Mouse (Mus musculus) forebrain, embryonic 16.5 days (tissue): ENCODE measurements around the gene Gm10203. TPM values are rescaled to one million over a fixed set of nuclear protein-coding genes. Genes with fewer than 3 reads are reported as not detected.

Experiments used
- ATAC-seq: fragments of 200-750 bp; cut with Nextera tagmentation; 2 replicates; pipeline ENCODE4 v1.8.0; 2017; ENCODE audit warnings: mild to moderate bottlenecking, moderate library complexity
- H3K27ac ChIP-seq: fragments of 300-500 bp; sonication (generic); 2 replicates; pipeline ENCODE4 v1.5.1; 2014; ENCODE audit warnings: low read length, control low read depth
- H3K27me3 ChIP-seq: fragments of 300-500 bp; sonication (generic); replicated peaks from 2 replicates; pipeline ENCODE4 v1.6.1; 2014; ENCODE audit warnings: low read length; ENCODE audit not compliant: control insufficient read depth, insufficient read depth
- H3K36me3 ChIP-seq: fragments of 300-500 bp; sonication (generic); 2 replicates; pipeline ENCODE4 v1.6.1; 2014; ENCODE audit not compliant: control insufficient read depth, insufficient read depth
- H3K4me1 ChIP-seq: fragments of 300-500 bp; sonication (generic); replicated peaks from 2 replicates; pipeline ENCODE4 v1.6.1; 2014; ENCODE audit warnings: low read length; ENCODE audit not compliant: control insufficient read depth, insufficient read depth
- H3K4me2 ChIP-seq: fragments of 300-500 bp; sonication (generic); 2 replicates; pipeline ENCODE4 v1.6.1; 2014; ENCODE audit warnings: mild to moderate bottlenecking, low read length, control low read depth
- H3K4me3 ChIP-seq: fragments of 300-500 bp; sonication (generic); replicated peaks from 2 replicates; pipeline ENCODE4 v1.5.1; 2014; ENCODE audit warnings: mild to moderate bottlenecking, low read length, control low read depth
- H3K9ac ChIP-seq: fragments of 300-500 bp; sonication (generic); replicated peaks from 2 replicates; pipeline ENCODE4 v1.6.1; 2014; ENCODE audit warnings: low read depth, low read length, control low read depth
- H3K9me3 ChIP-seq: fragments of 300-500 bp; sonication (generic); 2 replicates; pipeline ENCODE4 v1.6.1; 2016; ENCODE audit warnings: low read length; ENCODE audit not compliant: control insufficient read depth
- WGBS: fragments of 180-500 bp; shearing (Covaris S2); extraction: QIAGEN DNeasy Blood & Tissue Kit; methylation state at CpG from one replicate; pipeline ENCODE4 v1.1.7; 2014; 5-methylcytosine and 5-hydroxymethylcytosine counted together
- polyA plus RNA-seq: library from polyadenylated mRNA; unstranded; fragments of >200 nt; fragmentation: Nextera tagmentation; extraction: Ambion mirVana; gene quantifications from 2 replicates; pipeline ENCODE4 v1.2.1, GENCODE M21; 2015

The Gm10203 gene
- polyA plus RNA-seq, 1 experiment from 2014 or later = not detected

- H3K4me3 ChIP-seq = no peak overlapping the region
- H3K4me2 ChIP-seq = no peak overlapping the region
- H3K27me3 ChIP-seq = no peaks in the 10 kb centered on the region
- no peaks in the 10 kb centered on the region for H3K36me3 ChIP-seq
- no peak for ATAC-seq
- WGBS = 67% methylated on average over 4 of the region's 4 CpGs
- no peak overlapping the region for H3K9ac ChIP-seq
- no peak overlapping the region for H3K27ac ChIP-seq
- no peaks in the 10 kb centered on the region for H3K4me1 ChIP-seq
- no peaks in the 10 kb centered on the region for H3K9me3 ChIP-seq
These were observed 3.3 kb upstream of the Gm10203 start for GRCm38 (mm10) chr6:149126675-149127074.

- Histone ChIP-seq H3K4me2 (no peak overlapping the region), H3K4me1 (no peaks in the 10 kb centered on the region), H3K4me3 (no peak overlapping the region), H3K36me3 (no peaks in the 10 kb centered on the region), H3K27me3 (no peaks in the 10 kb centered on the region), H3K9ac (no peak overlapping the region), H3K27ac (no peak overlapping the region), H3K9me3 (no peaks in the 10 kb centered on the region)
- 7% methylated on average over 3 of the region's 3 CpGs for WGBS
- ATAC-seq = no peak
These were observed 1.1 kb downstream of the Gm10203 start for GRCm38 (mm10) chr6:149131111-149131510.

- H3K27me3 ChIP-seq = no peaks in the 10 kb centered on the region
- WGBS = 32% methylated on average over 5 of the region's 5 CpGs
- H3K4me2 ChIP-seq = no peak overlapping the region
- H3K4me1 ChIP-seq = no peaks in the 10 kb centered on the region
- no peaks in the 10 kb centered on the region for H3K36me3 ChIP-seq
- H3K4me3 ChIP-seq = no peak overlapping the region
- H3K27ac ChIP-seq = no peak overlapping the region
- H3K9me3 ChIP-seq = no peaks in the 10 kb centered on the region
- ATAC-seq = peak; percentile 70; the same call in 1 of the 2 replicates
- H3K9ac ChIP-seq = no peak overlapping the region
These were observed 2.5 kb downstream of the Gm10203 start for GRCm38 (mm10) chr6:149132311-149133077.

- no peak overlapping the region for H3K4me2 ChIP-seq
- H3K36me3 ChIP-seq = no peaks in the 10 kb centered on the region
- H3K9ac ChIP-seq = no peak overlapping the region
- H3K9me3 ChIP-seq = no peaks in the 10 kb centered on the region
- 11% methylated on average over 5 of the region's 5 CpGs for WGBS
- H3K27ac ChIP-seq = no peak overlapping the region
- no peaks in the 10 kb centered on the region for H3K4me1 ChIP-seq
- no peak overlapping the region for H3K4me3 ChIP-seq
- no peaks in the 10 kb centered on the region for H3K27me3 ChIP-seq
- ATAC-seq = no peak
These were observed 4.6 kb downstream of the Gm10203 start for GRCm38 (mm10) chr6:149134391-149135150.

GRCm38 (mm10) chr6:149135631-149136030 is 5.7 kb downstream of the Gm10203 start:
- Histone ChIP-seq H3K4me2 (no peak overlapping the region), H3K27ac (no peak overlapping the region), H3K27me3 (no peaks in the 10 kb centered on the region), H3K9ac (no peak overlapping the region), H3K36me3 (no peaks in the 10 kb centered on the region), H3K4me1 (no peaks in the 10 kb centered on the region), H3K4me3 (no peak overlapping the region), H3K9me3 (no peaks in the 10 kb centered on the region)
- no peak for ATAC-seq
- 80% methylated on average over 6 of the region's 6 CpGs for WGBS

GRCm38 (mm10) chr6:149137936-149138335 is 8.0 kb downstream of the Gm10203 start:
- WGBS = 83% methylated on average over 2 of the region's 2 CpGs
- ATAC-seq = no peak

GRCm38 (mm10) chr6:149139011-149139410 is 9.0 kb downstream of the Gm10203 start:
- no peak for ATAC-seq
- WGBS = 95% methylated on average over 3 of the region's 3 CpGs
- no peak overlapping the region for H3K27ac ChIP-seq
- H3K9ac ChIP-seq = no peak overlapping the region
- H3K4me2 ChIP-seq = no peak overlapping the region
- H3K27me3 ChIP-seq = no peaks in the 10 kb centered on the region
- H3K4me3 ChIP-seq = no peak overlapping the region
- peaks cover 6% of the 10 kb centered on the region for H3K4me1 ChIP-seq
- H3K36me3 ChIP-seq = no peaks in the 10 kb centered on the region
- no peaks in the 10 kb centered on the region for H3K9me3 ChIP-seq

More at GRCm38 (mm10) chr6:149137936-149138335, 8.0 kb downstream of the Gm10203 start:
- H3K9ac ChIP-seq = no peak overlapping the region
- no peaks in the 10 kb centered on the region for H3K27me3 ChIP-seq
- peaks cover 6% of the 10 kb centered on the region for H3K4me1 ChIP-seq
- no peaks in the 10 kb centered on the region for H3K9me3 ChIP-seq
- no peak overlapping the region for H3K4me2 ChIP-seq
- no peak overlapping the region for H3K27ac ChIP-seq
- no peaks in the 10 kb centered on the region for H3K36me3 ChIP-seq
- no peak overlapping the region for H3K4me3 ChIP-seq

- ATAC-seq = no peak
These were observed 9.5 kb downstream of the Gm10203 start, which contains the start of gene Etfbkmt for GRCm38 (mm10) chr6:149139471-149139870. Gene Etfbkmt (plus strand): TSS chr6:149139849.

GRCm38 (mm10) chr6:149141393-149142173 is 11.6 kb downstream of the Gm10203 start:
- Histone ChIP-seq H3K27ac (no peak overlapping the region), H3K27me3 (no peaks in the 10 kb centered on the region), H3K4me1 (peaks cover 6% of the 10 kb centered on the region), H3K4me3 (peak overlapping the region; percentile 51), H3K9me3 (no peaks in the 10 kb centered on the region), H3K9ac (peak overlapping the region; percentile 43), H3K36me3 (no peaks in the 10 kb centered on the region), H3K4me2 (peak overlapping the region; percentile 66)
- ATAC-seq = peak; percentile 98
- WGBS = 4% methylated on average over 36 of the region's 36 CpGs

More at GRCm38 (mm10) chr6:149139471-149139870, 9.5 kb downstream of the Gm10203 start, which contains the start of gene Etfbkmt:
- Histone ChIP-seq H3K36me3 (no peaks in the 10 kb centered on the region), H3K4me1 (peaks cover 6% of the 10 kb centered on the region), H3K9ac (no peak within 1 kb of the TSS), H3K9me3 (no peaks in the 10 kb centered on the region), H3K4me2 (no peak within 1 kb of the TSS), H3K27ac (no peak within 1 kb of the TSS), H3K27me3 (no peaks in the 10 kb centered on the region), H3K4me3 (no peak within 1 kb of the TSS)
- 78% methylated on average over 1 of the region's 1 CpGs for WGBS
